Mouse (Mus musculus) bone marrow, adult 2 months (tissue): Measurements from ENCODE around the gene Ydjc.

Source experiments
- CTCF ChIP-seq: fragments of 200-500 bp; IDR thresholded peaks from 2 replicates; pipeline ENCODE4 v1.5.1; 2011; ENCODE audit warnings: low read length, control low read depth; ENCODE audit not compliant: control insufficient read depth, insufficient read depth
- POLR2A ChIP-seq: fragments of 200-500 bp; IDR thresholded peaks from 2 replicates; pipeline ENCODE4 v1.6.1; 2011; ENCODE audit warnings: low read depth, mild to moderate bottlenecking, control low read depth, low read length, borderline replicate concordance; ENCODE audit not compliant: control insufficient read depth

GRCm38 (mm10) chr16:17179706-17180105 is 35.3 kb downstream of the Ydjc start:
- TF ChIP-seq CTCF, result no peak
- no peak for TF ChIP-seq POLR2A
